Mouse (Mus musculus): ENCODE results near the gene Acadm.

Acadm gene

GRCm38 (mm10) chr3:153911882-153912440 is 32.5 kb downstream of the Acadm start:
- H3K27me3 ChIP-seq (ENCODE audit: insufficient read depth, low read length), result no peaks in the 10 kb centered on the region

GRCm38 (mm10) chr3:153911197-153911881 is 33.1 kb downstream of the Acadm start:
- peaks cover 61% of the 10 kb centered on the region for H3K36me3 ChIP-seq (ENCODE audit: insufficient read depth, low read length)
- TF ChIP-seq NANOG (IDR thresholded peaks at IDR 0.05; ENCODE audit: borderline replicate concordance, low read length) (no peak), CTCF (conservative IDR thresholded peaks at IDR 0.05; ENCODE audit: low read length) (no peak), POU5F1 (IDR thresholded peaks at IDR 0.05; ENCODE audit: borderline replicate concordance, low read length) (no peak)

More at GRCm38 (mm10) chr3:153911882-153912440, 32.5 kb downstream of the Acadm start:
- peak overlapping the region; percentile 97 for H3K4me3 ChIP-seq (replicated peaks; ENCODE audit: low read length)
- H3K9me3 ChIP-seq (ENCODE audit: low read length), result no peaks in the 10 kb centered on the region
- H3K36me3 ChIP-seq (ENCODE audit: insufficient read depth, low read length), result peaks cover 55% of the 10 kb centered on the region
- TF ChIP-seq POU5F1 (IDR thresholded peaks at IDR 0.05; ENCODE audit: borderline replicate concordance, low read length) (no peak), CTCF (conservative IDR thresholded peaks at IDR 0.05; ENCODE audit: low read length) (no peak), NANOG (IDR thresholded peaks at IDR 0.05; ENCODE audit: borderline replicate concordance, low read length) (no peak)
- peaks cover 54% of the 10 kb centered on the region for H3K4me1 ChIP-seq (replicated peaks; ENCODE audit: low read depth, low read length)

GRCm38 (mm10) chr3:153910489-153910888 is 33.9 kb downstream of the Acadm start:
- no peak for TF ChIP-seq CTCF (conservative IDR thresholded peaks at IDR 0.05; ENCODE audit: low read length)
- no peak for TF ChIP-seq POU5F1 (IDR thresholded peaks at IDR 0.05; ENCODE audit: borderline replicate concordance, low read length)
- TF ChIP-seq NANOG (IDR thresholded peaks at IDR 0.05; ENCODE audit: borderline replicate concordance, low read length), result no peak
- Histone ChIP-seq H3K4me1 (replicated peaks; ENCODE audit: low read depth, low read length) (peaks cover 53% of the 10 kb centered on the region), H3K36me3 (ENCODE audit: insufficient read depth, low read length) (peaks cover 65% of the 10 kb centered on the region), H3K4me3 (replicated peaks; ENCODE audit: low read length) (peak overlapping the region; percentile 97), H3K9me3 (ENCODE audit: low read length) (no peaks in the 10 kb centered on the region), H3K27me3 (ENCODE audit: insufficient read depth, low read length) (no peaks in the 10 kb centered on the region)

More at GRCm38 (mm10) chr3:153911197-153911881, 33.1 kb downstream of the Acadm start:
- Histone ChIP-seq H3K4me3 (replicated peaks; ENCODE audit: low read length) (peak overlapping the region; percentile 97), H3K9me3 (ENCODE audit: low read length) (no peaks in the 10 kb centered on the region), H3K4me1 (replicated peaks; ENCODE audit: low read depth, low read length) (peaks cover 53% of the 10 kb centered on the region), H3K27me3 (ENCODE audit: insufficient read depth, low read length) (no peaks in the 10 kb centered on the region)

GRCm38 (mm10) chr3:153908919-153909318 is 35.5 kb downstream of the Acadm start:
- Histone ChIP-seq H3K4me1 (replicated peaks; ENCODE audit: low read depth, low read length) (peaks cover 56% of the 10 kb centered on the region), H3K9me3 (ENCODE audit: low read length) (no peaks in the 10 kb centered on the region), H3K36me3 (ENCODE audit: insufficient read depth, low read length) (peaks cover 68% of the 10 kb centered on the region), H3K27me3 (ENCODE audit: insufficient read depth, low read length) (no peaks in the 10 kb centered on the region), H3K4me3 (replicated peaks; ENCODE audit: low read length) (peak overlapping the region; percentile 97)
- TF ChIP-seq POU5F1 (IDR thresholded peaks at IDR 0.05; ENCODE audit: borderline replicate concordance, low read length) (no peak), CTCF (conservative IDR thresholded peaks at IDR 0.05; ENCODE audit: low read length) (no peak), NANOG (IDR thresholded peaks at IDR 0.05; ENCODE audit: borderline replicate concordance, low read length) (no peak)

- H3K27me3 ChIP-seq (ENCODE audit: insufficient read depth, low read length), result no peaks in the 10 kb centered on the region
- TF ChIP-seq POU5F1 (IDR thresholded peaks at IDR 0.05; ENCODE audit: borderline replicate concordance, low read length), result no peak
- TF ChIP-seq NANOG (IDR thresholded peaks at IDR 0.05; ENCODE audit: borderline replicate concordance, low read length), result no peak
- TF ChIP-seq CTCF (conservative IDR thresholded peaks at IDR 0.05; ENCODE audit: low read length), result no peak
Measured at GRCm38 (mm10) chr3:153906136-153906871, 38.1 kb downstream of the Acadm start, which contains the start of gene Msh4. Gene Msh4, minus strand, starts transcription at chr3:153906138.

GRCm38 (mm10) chr3:153905251-153906135 is 38.9 kb downstream of the Acadm start:
- TF ChIP-seq POU5F1 (IDR thresholded peaks at IDR 0.05; ENCODE audit: borderline replicate concordance, low read length) (no peak), NANOG (IDR thresholded peaks at IDR 0.05; ENCODE audit: borderline replicate concordance, low read length) (no peak), CTCF (conservative IDR thresholded peaks at IDR 0.05; ENCODE audit: low read length) (no peak)

More at GRCm38 (mm10) chr3:153906136-153906871, 38.1 kb downstream of the Acadm start, which contains the start of gene Msh4:
- H3K4me3 ChIP-seq (replicated peaks; ENCODE audit: low read length), result peak within 1 kb of the TSS; percentile 97
- H3K4me1 ChIP-seq (replicated peaks; ENCODE audit: low read depth, low read length), result peaks cover 60% of the 10 kb centered on the region
- peaks cover 63% of the 10 kb centered on the region for H3K36me3 ChIP-seq (ENCODE audit: insufficient read depth, low read length)
- no peaks in the 10 kb centered on the region for H3K9me3 ChIP-seq (ENCODE audit: low read length)

GRCm38 (mm10) chr3:153904586-153904985 is 39.8 kb downstream of the Acadm start:
- TF ChIP-seq NANOG (IDR thresholded peaks at IDR 0.05; ENCODE audit: borderline replicate concordance, low read length), result no peak
- no peak for TF ChIP-seq POU5F1 (IDR thresholded peaks at IDR 0.05; ENCODE audit: borderline replicate concordance, low read length)
- TF ChIP-seq CTCF (conservative IDR thresholded peaks at IDR 0.05; ENCODE audit: low read length), result peak; percentile 51
- no peaks in the 10 kb centered on the region for H3K9me3 ChIP-seq (ENCODE audit: low read length)
- peak overlapping the region; percentile 83 for H3K4me3 ChIP-seq (replicated peaks; ENCODE audit: low read length)

More at GRCm38 (mm10) chr3:153905251-153906135, 38.9 kb downstream of the Acadm start:
- no peaks in the 10 kb centered on the region for H3K27me3 ChIP-seq (ENCODE audit: insufficient read depth, low read length)
- no peaks in the 10 kb centered on the region for H3K9me3 ChIP-seq (ENCODE audit: low read length)
- peaks cover 64% of the 10 kb centered on the region for H3K4me1 ChIP-seq (replicated peaks; ENCODE audit: low read depth, low read length)
- peaks cover 55% of the 10 kb centered on the region for H3K36me3 ChIP-seq (ENCODE audit: insufficient read depth, low read length)
- H3K4me3 ChIP-seq (replicated peaks; ENCODE audit: low read length), result peak overlapping the region; percentile 83

More at GRCm38 (mm10) chr3:153904586-153904985, 39.8 kb downstream of the Acadm start:
- H3K27me3 ChIP-seq (ENCODE audit: insufficient read depth, low read length), result no peaks in the 10 kb centered on the region
- peaks cover 59% of the 10 kb centered on the region for H3K4me1 ChIP-seq (replicated peaks; ENCODE audit: low read depth, low read length)
- H3K36me3 ChIP-seq (ENCODE audit: insufficient read depth, low read length), result peaks cover 46% of the 10 kb centered on the region

Measured in E14TG2a.4 (cell line).